Mouse (Mus musculus) kidney, embryonic 14.5 days (tissue): ENCODE results near the gene Vcpkmt. TPM values are rescaled to one million over a fixed set of nuclear protein-coding genes. Genes with fewer than 3 reads are reported as not detected.

Experiments used
- ATAC-seq: fragments of 200-750 bp; cut with Nextera tagmentation; 2 replicates; pipeline ENCODE4 v1.8.0; 2017; ENCODE audit warnings: moderate number of reproducible peaks, mild to moderate bottlenecking, moderate TSS enrichment, moderate library complexity; ENCODE audit not compliant: low FRiP score, low TSS enrichment
- H3K27ac ChIP-seq: fragments of 300-500 bp; sonication (generic); 2 replicates; pipeline ENCODE4 v1.5.1; 2014; ENCODE audit warnings: low read depth, mild to moderate bottlenecking, low read length, moderate library complexity, mixed read lengths
- H3K27me3 ChIP-seq: fragments of 300-500 bp; sonication (generic); 2 replicates; pipeline ENCODE4 v1.6.1; 2014; ENCODE audit warnings: mild to moderate bottlenecking, low read length; ENCODE audit not compliant: control insufficient read depth, insufficient read depth
- H3K36me3 ChIP-seq: fragments of 300-500 bp; sonication (generic); 2 replicates; pipeline ENCODE4 v1.6.1; 2014; ENCODE audit warnings: low read length, mixed read lengths; ENCODE audit not compliant: control insufficient read depth, insufficient read depth
- H3K4me1 ChIP-seq: fragments of 300-500 bp; sonication (generic); 2 replicates; pipeline ENCODE4 v1.6.1; 2014; ENCODE audit warnings: low read length, mixed read lengths; ENCODE audit not compliant: control insufficient read depth, insufficient read depth
- H3K4me2 ChIP-seq: fragments of 300-500 bp; sonication (generic); replicated peaks from 2 replicates; pipeline ENCODE4 v1.6.1; 2014; ENCODE audit warnings: low read depth, mild to moderate bottlenecking, low read length
- H3K4me3 ChIP-seq: fragments of 300-500 bp; sonication (generic); 2 replicates; pipeline ENCODE4 v1.5.1; 2014; ENCODE audit warnings: mild to moderate bottlenecking, low read length
- H3K9ac ChIP-seq: fragments of 300-500 bp; sonication (generic); 2 replicates; pipeline ENCODE4 v1.6.1; 2014; ENCODE audit warnings: low read depth, mild to moderate bottlenecking, low read length, moderate library complexity
- H3K9me3 ChIP-seq: fragments of 300-500 bp; sonication (generic); 2 replicates; pipeline ENCODE4 v1.6.1; 2016; ENCODE audit warnings: low read length; ENCODE audit not compliant: control insufficient read depth
- WGBS: fragments of 180-500 bp; shearing (Covaris S2); extraction: QIAGEN DNeasy Blood & Tissue Kit; methylation state at CpG from one replicate; pipeline ENCODE4 v1.1.7; 2014; 5-methylcytosine and 5-hydroxymethylcytosine counted together
- polyA plus RNA-seq: library from polyadenylated mRNA; unstranded; fragments of >200 nt; fragmentation: Nextera tagmentation; extraction: Ambion mirVana; gene quantifications from 2 replicates; pipeline ENCODE4 v1.2.1, GENCODE M21; 2014

The Vcpkmt gene
- polyA plus RNA-seq, 1 experiment from 2014 or later = 22.1 TPM

GRCm38 (mm10) chr12:69544562-69544961, 38.3 kb downstream of the Vcpkmt start:
- H3K9me3 ChIP-seq = no peaks in the 10 kb centered on the region
- no peak overlapping the region for H3K4me2 ChIP-seq
- no peaks in the 10 kb centered on the region for H3K36me3 ChIP-seq
- no peak overlapping the region for H3K4me3 ChIP-seq
- no peak overlapping the region for H3K27ac ChIP-seq
- no peak for ATAC-seq
- no peaks in the 10 kb centered on the region for H3K27me3 ChIP-seq
- 40% methylated on average over 2 of the region's 2 CpGs for WGBS
- H3K4me1 ChIP-seq = peaks cover 7% of the 10 kb centered on the region; the same call in 1 of the 2 replicates
- H3K9ac ChIP-seq = no peak overlapping the region

GRCm38 (mm10) chr12:69542376-69542775, 40.5 kb downstream of the Vcpkmt start:
- ATAC-seq = no peak
- H3K4me3 ChIP-seq = no peak overlapping the region
- no peaks in the 10 kb centered on the region for H3K27me3 ChIP-seq
- H3K4me1 ChIP-seq = peaks cover 20% of the 10 kb centered on the region
- H3K9ac ChIP-seq = no peak overlapping the region
- no peaks in the 10 kb centered on the region for H3K36me3 ChIP-seq
- no peak overlapping the region for H3K27ac ChIP-seq
- WGBS = 90% methylated on average over 8 of the region's 8 CpGs
- no peak overlapping the region for H3K4me2 ChIP-seq
- H3K9me3 ChIP-seq = no peaks in the 10 kb centered on the region

GRCm38 (mm10) chr12:69541663-69542062, 41.2 kb downstream of the Vcpkmt start:
- no peak for ATAC-seq
- H3K9ac ChIP-seq = no peak overlapping the region
- no peaks in the 10 kb centered on the region for H3K27me3 ChIP-seq
- no peak overlapping the region for H3K4me3 ChIP-seq
- no peaks in the 10 kb centered on the region for H3K36me3 ChIP-seq
- WGBS = 60% methylated on average over 8 of the region's 8 CpGs
- H3K27ac ChIP-seq = no peak overlapping the region; the same call in 1 of the 2 replicates
- H3K4me1 ChIP-seq = peaks cover 27% of the 10 kb centered on the region
- no peak overlapping the region for H3K4me2 ChIP-seq
- no peaks in the 10 kb centered on the region for H3K9me3 ChIP-seq

DNA sequence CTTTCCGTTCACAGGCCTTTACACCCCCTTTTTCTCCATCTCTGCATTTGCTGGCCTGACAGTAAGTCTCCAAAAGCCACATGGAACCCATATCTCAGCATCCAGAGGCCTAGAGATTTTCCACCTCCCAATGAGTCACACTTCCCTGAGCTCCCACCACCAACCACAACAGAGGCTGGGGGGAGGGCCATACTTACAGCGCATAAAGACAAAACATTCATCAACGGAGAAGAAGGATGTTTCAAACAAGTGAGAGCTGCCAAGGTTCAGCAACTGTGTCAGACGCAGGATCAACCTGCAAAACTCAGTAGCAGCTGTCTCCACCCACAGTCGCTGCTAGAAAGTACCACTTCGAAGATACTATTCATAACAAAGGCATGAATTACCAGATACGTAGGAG, 43.5 kb downstream of the Vcpkmt start:
- WGBS = 64% methylated on average over 7 of the region's 7 CpGs
- Histone ChIP-seq H3K4me3 (no peak overlapping the region), H3K4me1 (peaks cover 29% of the 10 kb centered on the region), H3K4me2 (no peak overlapping the region), H3K27me3 (no peaks in the 10 kb centered on the region), H3K27ac (no peak overlapping the region), H3K9ac (no peak overlapping the region), H3K9me3 (no peaks in the 10 kb centered on the region), H3K36me3 (no peaks in the 10 kb centered on the region)
- ATAC-seq = no peak

GRCm38 (mm10) chr12:69538362-69538950, 44.4 kb downstream of the Vcpkmt start:
- Histone ChIP-seq H3K36me3 (no peaks in the 10 kb centered on the region), H3K4me3 (no peak overlapping the region), H3K9ac (no peak overlapping the region), H3K27me3 (no peaks in the 10 kb centered on the region), H3K4me2 (peak overlapping the region; percentile 32), H3K9me3 (no peaks in the 10 kb centered on the region), H3K4me1 (peaks cover 29% of the 10 kb centered on the region), H3K27ac (peak overlapping the region; percentile 69; the same call in 1 of the 2 replicates)
- no peak for ATAC-seq
- WGBS = 59% methylated on average over 4 of the region's 4 CpGs

- 17% methylated on average over 19 of the region's 19 CpGs for WGBS
- Histone ChIP-seq H3K4me3 (peak overlapping the region; percentile 10), H3K4me2 (peak overlapping the region; percentile 32), H3K27me3 (no peaks in the 10 kb centered on the region), H3K36me3 (no peaks in the 10 kb centered on the region), H3K9ac (peak overlapping the region; percentile 28; the same call in 1 of the 2 replicates), H3K27ac (peak overlapping the region; percentile 69), H3K9me3 (no peaks in the 10 kb centered on the region), H3K4me1 (peaks cover 29% of the 10 kb centered on the region)
- peak; percentile 37; the same call in 1 of the 2 replicates for ATAC-seq
Observed at GRCm38 (mm10) chr12:69537675-69538361, 45.0 kb downstream of the Vcpkmt start.

DNA sequence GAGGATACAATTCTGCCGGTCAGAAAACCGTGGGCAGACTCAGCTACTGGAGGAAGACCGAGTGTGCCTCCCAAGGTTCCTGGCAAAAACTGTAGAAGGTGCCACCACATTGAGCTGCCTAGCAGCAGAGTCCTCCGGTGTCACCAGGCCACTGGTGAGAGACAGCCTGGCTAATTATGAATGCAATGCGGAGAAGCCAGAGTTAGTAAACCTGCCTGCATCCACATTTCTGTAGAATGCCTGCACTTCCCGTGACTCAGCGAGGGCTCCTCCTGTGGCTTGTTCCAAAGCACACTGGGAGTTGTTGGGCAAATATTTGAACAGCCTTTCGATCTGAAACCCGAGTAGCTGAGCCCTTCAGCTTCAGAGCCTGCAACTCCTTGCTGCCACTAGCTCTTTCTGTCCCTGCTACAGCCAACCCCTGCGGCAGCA, 45.6 kb downstream of the Vcpkmt start:
- Histone ChIP-seq H3K27ac (peak overlapping the region; percentile 69), H3K9me3 (no peaks in the 10 kb centered on the region), H3K9ac (peak overlapping the region; percentile 28), H3K27me3 (no peaks in the 10 kb centered on the region), H3K4me2 (peak overlapping the region; percentile 32), H3K36me3 (no peaks in the 10 kb centered on the region), H3K4me3 (peak overlapping the region; percentile 10; the same call in 1 of the 2 replicates), H3K4me1 (peaks cover 29% of the 10 kb centered on the region)
- WGBS = 7% methylated on average over 10 of the region's 10 CpGs
- ATAC-seq = peak; percentile 47

DNA sequence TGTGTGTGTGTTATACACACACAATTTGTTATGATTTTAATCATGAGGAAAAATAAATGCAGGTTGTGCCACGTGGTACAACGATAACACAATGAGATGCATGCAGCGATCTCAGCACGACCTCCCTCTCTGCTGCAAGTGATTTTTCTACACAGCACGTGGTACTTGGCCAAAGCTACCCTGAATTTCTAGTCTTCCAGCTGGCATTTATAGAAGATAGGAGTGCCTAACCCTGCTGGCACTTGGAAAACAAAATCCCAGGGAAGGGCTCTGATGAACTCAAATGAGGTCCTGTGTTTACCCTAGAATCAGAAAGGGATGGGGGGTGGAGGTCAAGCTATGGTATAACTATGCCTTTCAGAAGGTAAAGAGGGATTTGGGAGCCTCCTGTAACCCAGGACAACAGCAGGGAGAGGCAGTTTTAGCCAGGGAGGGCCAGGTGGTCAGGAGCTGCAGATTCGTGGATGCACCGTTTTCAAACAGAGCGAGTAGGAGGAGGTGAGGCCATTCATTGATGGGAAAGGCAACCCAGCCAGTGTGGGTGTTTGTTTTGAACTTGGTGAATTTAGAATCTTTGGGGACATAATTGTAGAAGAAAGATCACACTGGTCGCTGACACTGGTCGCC, 46.1 kb downstream of the Vcpkmt start:
- no peaks in the 10 kb centered on the region for H3K27me3 ChIP-seq
- H3K4me1 ChIP-seq = peaks cover 25% of the 10 kb centered on the region
- H3K9me3 ChIP-seq = no peaks in the 10 kb centered on the region
- peak overlapping the region; percentile 28; the same call in 1 of the 2 replicates for H3K9ac ChIP-seq
- H3K4me2 ChIP-seq = peak overlapping the region; percentile 32
- H3K36me3 ChIP-seq = no peaks in the 10 kb centered on the region
- ATAC-seq = no peak
- WGBS = 58% methylated on average over 10 of the region's 10 CpGs
- no peak overlapping the region for H3K27ac ChIP-seq
- no peak overlapping the region for H3K4me3 ChIP-seq

GRCm38 (mm10) chr12:69533237-69533636, 49.6 kb downstream of the Vcpkmt start:
- H3K4me3 ChIP-seq = no peak overlapping the region
- ATAC-seq = no peak
- no peak overlapping the region for H3K9ac ChIP-seq
- H3K4me1 ChIP-seq = peaks cover 17% of the 10 kb centered on the region
- H3K36me3 ChIP-seq = no peaks in the 10 kb centered on the region
- H3K9me3 ChIP-seq = no peaks in the 10 kb centered on the region
- H3K27ac ChIP-seq = no peak overlapping the region
- 85% methylated on average over 5 of the region's 5 CpGs for WGBS
- H3K27me3 ChIP-seq = no peaks in the 10 kb centered on the region
- no peak overlapping the region for H3K4me2 ChIP-seq
